Mouse (Mus musculus) E14TG2a.4 (cell line): ENCODE measurements around the gene Kcnk1.

Experiments
- CTCF ChIP-seq: conservative IDR thresholded peaks from 2 replicates; pipeline ENCODE4 v1.5.1; 2014; ENCODE audit warnings: low read length
- NANOG ChIP-seq: IDR thresholded peaks from 2 replicates; pipeline ENCODE4 v1.6.1; 2014; ENCODE audit warnings: borderline replicate concordance, low read length, mixed read lengths

- TF ChIP-seq CTCF (no peak), NANOG (no peak)
These were observed 31.6 kb downstream of the Kcnk1 start for GRCm38 (mm10) chr8:126026584-126026983.
